Mouse (Mus musculus) gastrocnemius, postnatal 36 days (tissue): Measurements from ENCODE around the gene Gm9903. TPM values are rescaled to one million over a fixed set of nuclear protein-coding genes. Genes with fewer than 3 reads are reported as not detected.
A peak's percentile ranks its signal among the peaks of the same experiment; 100 is the strongest.

Source experiments
- DNase-seq, 2 experiments: peaks; one replicate each; pipeline ENCODE4 v3.0.0; 2022
- intact Hi-C: fragments of 180-260 bp; cut with DNase I; formaldehyde crosslinking; loops from one replicate; pipeline ENCODE4 v1.15.1; 2025
- long read RNA-seq, 2 experiments: library from polyadenylated mRNA; stranded (forward); transcript quantifications; one replicate each; pipeline ENCODE4 v2.0.0; 2021
- total RNA-seq, 2 experiments: library from RNA; stranded (reverse); gene quantifications; 2 replicates each; pipeline ENCODE4 v1.2.3; 2021

Gm9903 gene
- total RNA-seq = under 1 TPM; 0.42 to 0.54 TPM
- long read RNA-seq, experiment 1, partial matches to known transcripts = 0 of 1 reads
- long read RNA-seq, experiment 1, other reads (novel, unspliced or antisense) = 0 of 1 reads
- long read RNA-seq, experiment 2 = 0 reads

DNA sequence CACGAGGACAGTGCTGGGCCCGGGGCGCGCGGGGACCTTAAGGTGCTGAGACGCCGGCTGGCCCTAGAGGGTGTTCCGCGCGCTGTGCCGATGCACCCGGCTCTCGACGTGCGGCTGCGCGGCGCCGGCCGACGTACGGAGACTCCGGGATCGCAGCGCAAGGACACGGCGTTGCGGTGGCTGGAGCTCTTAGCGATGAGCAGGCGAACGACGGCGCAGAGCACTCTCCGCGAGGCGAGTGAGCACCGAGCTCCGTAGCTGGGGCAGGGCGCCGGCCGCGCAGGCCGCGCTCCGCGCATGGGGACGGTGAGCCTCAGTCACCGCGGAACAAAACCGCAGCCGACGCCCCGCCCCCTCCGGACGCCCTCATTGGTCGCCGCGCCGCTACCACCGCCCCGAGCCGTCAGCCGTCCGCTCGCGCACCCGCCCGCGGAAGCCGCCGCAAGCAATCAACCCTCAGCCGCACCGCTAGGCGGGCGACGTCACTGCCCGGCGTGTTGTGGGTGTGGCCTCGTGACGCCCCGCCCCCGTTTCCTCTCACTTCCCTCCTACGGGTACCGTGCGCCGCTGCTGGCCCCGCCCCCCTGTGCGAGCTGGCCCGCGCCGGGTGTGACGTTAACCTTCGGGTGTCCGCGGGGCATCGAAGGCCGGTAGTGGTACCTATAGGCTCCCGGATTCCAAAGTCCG lies at the start of gene Gm9903, which contains the start of gene Fam53a:
TSS of gene Gm9903 (plus strand) at position 625 of the 687 bp plus-strand sequence.
TSS of gene Fam53a (minus strand) at position 335 of the 687 bp plus-strand sequence.
- DNase-seq = peak; percentile 100
- intact Hi-C loops = no loop called here

DNA sequence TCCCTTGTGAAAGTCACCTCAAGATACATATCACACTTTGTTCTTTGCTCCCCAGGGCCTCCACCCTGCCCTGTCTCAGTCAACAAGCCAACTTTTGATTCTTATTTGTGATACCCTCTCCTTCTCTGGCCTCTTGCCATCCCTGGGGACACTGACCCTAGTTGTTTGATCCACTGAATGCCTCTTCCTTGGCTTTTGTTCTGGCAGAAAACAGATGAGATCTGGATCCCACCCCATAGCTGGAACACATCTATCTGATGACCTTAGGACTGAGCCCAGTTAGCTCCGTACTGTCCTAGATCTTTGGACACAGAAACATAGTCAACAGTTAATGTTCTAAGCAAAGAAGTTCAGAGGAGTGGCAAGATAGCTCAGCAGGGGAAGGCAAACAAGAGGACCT lies 49.4 kb upstream of the Gm9903 start:
- DNase-seq = no peak
- intact Hi-C loops = no loop called here

DNA sequence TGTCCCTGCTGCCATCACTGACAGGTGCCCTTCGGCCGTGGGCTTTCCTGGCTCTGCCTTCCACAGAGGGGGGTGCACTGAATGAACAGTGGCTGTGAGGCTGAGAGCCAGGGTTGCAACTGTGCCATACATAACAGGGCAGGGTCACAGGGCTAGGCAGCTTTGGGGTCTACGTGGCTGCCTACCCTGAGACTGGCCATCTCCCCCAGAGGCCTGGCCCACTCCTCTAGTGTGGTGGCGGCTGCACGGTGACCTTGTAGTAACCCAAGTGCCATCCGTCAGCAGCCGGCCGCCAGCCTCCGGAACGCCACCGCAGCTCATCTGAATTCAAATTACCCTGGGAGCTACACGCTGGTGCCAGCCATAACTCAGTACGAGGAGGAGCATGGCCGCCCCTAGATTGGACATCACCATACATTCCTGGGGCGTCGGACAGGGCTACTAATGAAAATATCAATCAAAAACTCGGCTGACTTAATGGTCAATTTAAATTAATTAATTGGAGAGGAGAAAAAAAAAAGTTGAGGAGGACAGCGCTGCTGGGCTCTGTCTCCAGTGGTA lies 42.1 kb upstream of the Gm9903 start:
- no peak for DNase-seq
- intact Hi-C loops = loop anchor here (2.0 to 5.0 kb wide), 2 partner anchors 43 to 195 kb away; no protein-coding TSS in a partner anchor

DNA sequence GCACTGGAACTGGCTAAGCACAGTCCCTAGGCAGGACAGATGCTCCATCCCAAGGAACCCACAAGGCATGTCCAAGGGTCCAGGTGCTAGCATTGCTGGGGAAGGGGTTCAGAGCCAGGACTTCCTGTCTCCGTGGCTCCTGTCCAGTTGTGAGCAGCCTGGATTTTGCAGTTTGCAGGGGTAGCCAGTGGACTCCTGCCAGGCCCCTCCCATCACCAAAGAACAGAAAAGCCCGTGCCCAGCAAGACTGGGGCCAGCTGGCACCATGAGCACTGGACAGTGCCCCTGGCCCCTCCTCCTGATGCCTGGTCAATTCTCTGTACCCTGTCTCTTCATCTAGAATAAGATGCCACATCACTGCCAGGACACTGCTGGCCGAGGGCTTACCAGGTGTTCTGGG lies 41.7 kb upstream of the Gm9903 start:
- no peak for DNase-seq
- intact Hi-C loops = loop anchor here (5.0 kb wide), 1 partner anchor 196 kb away; no protein-coding TSS in a partner anchor

DNA sequence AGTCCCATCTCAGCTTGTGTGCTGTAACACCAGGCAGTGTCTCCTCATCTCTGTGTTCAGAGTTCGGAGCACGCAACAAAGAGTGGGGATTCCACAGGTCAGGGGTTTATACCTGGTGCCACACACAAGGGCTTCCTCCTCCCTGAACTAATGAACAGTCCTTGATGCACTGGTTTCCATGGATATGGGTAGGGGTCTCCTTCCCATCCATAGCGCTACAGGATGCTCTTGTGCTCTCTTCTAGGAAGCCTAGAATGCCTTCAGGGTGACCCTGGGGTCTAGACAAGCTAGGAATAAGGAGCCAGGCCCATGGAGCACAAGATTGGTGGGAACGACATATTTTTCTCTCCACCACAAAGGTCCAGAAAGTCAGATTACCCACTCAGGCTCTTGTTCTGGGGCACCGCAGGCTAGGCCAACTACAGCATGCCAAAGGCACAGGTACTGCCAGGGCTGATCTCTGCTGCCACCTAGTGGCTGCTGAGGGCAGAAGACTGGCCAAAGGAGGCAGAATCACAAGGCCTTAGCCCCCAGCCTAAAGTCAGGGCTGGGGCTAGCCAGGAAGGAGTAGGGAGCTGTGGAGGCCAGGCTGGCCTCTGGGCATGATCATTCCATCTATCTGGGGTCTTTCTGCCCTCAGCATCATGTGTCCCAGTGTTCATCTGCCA lies 40.4 kb upstream of the Gm9903 start:
- peak; percentile 49 to 53 for DNase-seq
- intact Hi-C loops = loop anchor here (5.0 kb wide), 1 partner anchor 197 kb away; no protein-coding TSS in a partner anchor

DNA sequence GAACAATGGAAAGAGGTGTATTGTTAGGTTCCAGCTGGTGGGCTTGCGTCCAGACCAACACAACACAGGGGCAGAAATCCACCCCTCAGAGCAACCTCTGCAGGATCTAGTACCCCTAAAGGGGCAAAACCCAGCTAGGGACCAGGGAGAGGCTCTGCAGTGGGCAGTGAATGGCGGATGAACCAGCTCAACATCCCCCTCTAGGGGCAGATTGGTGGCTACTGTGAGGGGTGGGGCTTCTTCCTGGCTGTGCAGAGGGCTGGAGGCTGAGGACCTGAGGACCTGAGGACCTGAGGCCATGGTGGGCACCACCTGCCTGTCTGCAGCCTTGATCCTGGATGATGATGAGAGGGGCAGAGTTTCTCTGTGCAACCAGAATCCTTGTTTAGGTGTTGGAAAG lies 36.1 kb upstream of the Gm9903 start:
- no peak for DNase-seq
- intact Hi-C loops = no loop called here

DNA sequence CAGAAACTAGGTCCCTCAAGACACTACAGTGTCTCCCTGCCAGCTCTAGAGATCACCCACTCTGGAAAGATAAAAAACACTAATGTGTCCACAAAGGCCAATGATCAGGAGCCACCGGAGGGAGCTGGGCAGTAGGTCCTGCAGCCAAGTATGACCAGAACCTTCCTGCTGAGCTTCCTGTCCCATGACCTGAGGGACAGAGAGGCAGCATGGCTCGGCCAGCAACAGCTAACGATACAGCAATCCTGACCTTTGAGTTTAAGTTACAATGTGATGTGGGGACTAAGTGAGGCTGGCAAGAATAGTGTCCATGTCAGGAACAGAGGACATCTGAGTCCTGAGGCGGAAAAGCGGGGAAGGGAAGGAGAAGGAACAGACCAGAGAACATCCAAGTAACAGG lies 24.4 kb upstream of the Gm9903 start:
- intact Hi-C loops = no loop called here
- DNase-seq = no peak

DNA sequence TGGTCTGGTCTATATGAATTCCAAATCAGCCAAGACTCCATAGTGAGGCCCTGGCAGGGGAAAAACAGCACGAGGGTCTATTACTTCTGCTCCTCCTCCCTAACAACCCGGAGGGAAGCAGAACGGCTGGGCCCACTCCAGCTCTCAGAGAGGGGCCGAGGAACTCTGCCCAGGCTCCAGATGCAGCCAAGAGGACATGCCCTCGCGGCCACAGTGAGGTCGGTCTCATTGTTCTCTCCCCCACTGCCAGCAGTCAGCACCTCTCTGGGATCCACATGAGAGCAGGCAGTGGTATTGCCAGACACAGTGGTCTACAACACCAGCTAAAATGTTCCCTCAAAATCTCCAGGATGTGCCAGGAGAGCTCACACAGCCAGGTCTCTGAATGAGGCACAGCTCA lies 23.1 kb upstream of the Gm9903 start:
- DNase-seq = no peak
- intact Hi-C loops = no loop called here

DNA sequence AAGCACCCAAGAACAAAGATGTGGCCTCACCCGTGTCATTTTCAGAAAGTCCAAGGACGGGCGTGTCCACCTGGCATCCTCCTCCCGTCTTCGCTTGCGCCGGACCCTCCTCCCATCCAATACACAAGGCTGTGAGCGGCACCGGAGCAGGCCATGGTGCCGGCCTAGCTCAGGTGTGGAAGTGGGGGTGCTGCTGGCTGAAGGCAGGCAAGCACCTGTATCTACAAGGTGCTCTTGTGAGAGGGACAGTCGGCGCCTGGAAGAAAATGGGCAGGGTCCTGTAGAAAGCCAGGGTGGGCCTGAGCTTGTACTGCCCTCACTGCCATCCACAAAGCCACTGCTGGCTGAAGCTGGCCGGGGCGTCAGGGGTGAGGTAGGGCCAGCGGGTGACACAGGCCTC lies 22.3 kb upstream of the Gm9903 start:
- intact Hi-C loops = no loop called here
- DNase-seq = no peak

DNA sequence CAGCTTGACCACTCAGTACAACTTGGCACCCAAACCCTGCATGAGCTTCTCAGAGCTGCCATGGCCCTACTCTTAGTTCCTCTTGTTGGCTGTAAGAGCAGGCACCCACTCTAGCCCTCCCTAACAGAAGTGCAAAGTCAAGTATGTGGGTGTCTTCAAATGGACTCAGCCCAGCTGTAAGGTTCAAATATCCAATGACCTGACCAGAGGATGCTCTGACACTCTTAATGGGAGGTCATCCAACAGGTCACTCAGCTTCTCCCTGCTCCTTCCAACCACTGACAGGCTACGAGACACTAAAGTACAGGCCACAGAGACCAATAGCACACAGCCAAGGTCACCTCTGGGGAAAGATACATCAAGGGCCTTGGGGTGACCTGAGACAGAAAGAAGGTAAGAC lies 20.5 kb upstream of the Gm9903 start:
- DNase-seq = no peak
- intact Hi-C loops = no loop called here

DNA sequence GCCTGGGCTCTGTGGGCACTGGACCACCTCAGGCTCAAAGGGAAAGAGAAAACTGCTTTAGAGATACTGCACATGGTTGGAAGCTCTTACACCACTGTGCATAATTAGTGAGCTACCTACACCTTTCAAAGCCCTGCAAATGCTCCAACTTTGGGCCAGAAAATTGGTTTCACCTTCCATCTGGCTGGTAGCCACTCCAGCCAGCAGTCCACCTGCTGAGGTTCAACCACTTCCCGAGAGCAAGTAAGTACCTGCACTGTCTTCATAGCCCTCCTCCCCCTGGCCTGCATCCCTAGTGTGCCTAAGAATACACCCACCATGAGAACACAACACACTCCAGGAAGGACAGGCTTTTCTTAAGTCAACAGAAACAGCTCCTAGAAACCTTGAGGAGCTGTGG lies 17.9 kb upstream of the Gm9903 start:
- DNase-seq = no peak
- intact Hi-C loops = no loop called here

DNA sequence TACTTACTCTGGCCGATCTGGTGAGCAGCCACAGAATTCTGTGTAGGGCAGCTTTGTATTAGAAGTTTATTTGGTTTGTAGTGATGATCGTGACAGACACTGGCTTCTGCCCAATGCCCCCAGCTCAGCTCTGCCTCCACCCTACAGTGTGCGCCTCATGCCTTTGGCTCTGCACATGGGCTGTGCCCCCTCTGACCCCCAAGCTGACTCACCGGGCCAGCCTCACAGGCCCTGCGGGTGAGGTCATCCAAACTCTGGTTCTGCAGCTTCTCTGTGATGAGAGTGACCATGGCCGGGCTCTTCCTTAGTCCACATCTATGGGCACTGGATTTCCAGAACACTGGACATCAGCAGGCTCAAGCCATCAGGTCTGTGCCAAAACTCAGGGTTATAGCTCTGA lies 15.3 kb upstream of the Gm9903 start:
- intact Hi-C loops = no loop called here
- no peak for DNase-seq

DNA sequence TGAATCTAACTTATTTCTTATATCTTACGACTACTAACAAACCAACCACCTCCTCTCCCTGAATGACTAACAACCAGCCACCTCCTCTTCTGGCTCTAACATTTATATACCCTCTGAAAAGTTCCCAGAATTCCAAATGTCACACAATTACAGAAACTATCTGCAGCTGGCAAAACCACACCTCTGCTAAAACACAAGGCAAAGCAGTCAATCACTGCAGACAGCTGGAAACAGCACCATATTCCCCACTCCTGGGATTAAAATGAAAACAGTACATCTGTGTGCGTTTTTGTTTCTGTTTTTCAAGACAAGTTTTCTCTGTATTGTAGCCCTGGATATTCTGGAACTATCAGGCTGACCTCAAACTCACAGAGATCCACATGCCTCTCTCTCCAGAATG lies 7.1 kb upstream of the Gm9903 start:
- intact Hi-C loops = no loop called here
- no peak for DNase-seq

DNA sequence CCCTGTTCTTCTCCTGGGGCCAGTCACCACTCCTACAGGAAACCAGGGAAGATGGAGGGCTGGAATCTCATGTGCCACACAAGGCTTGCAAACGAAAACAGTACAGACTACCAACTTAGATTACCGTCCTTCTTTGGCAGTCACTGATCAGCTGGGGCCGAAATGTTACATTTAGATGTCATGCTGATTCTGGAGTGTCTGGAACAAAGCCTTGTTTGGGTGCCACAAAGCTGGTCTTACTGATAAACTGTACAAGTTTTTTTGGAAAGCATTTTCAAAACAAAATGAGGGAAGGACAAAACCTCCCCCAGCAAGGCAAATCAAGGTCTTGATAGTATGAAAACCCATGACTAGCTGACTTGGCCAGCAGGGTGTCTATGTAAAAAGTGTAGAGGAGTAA lies 6.0 kb upstream of the Gm9903 start:
- DNase-seq = no peak
- intact Hi-C loops = no loop called here

DNA sequence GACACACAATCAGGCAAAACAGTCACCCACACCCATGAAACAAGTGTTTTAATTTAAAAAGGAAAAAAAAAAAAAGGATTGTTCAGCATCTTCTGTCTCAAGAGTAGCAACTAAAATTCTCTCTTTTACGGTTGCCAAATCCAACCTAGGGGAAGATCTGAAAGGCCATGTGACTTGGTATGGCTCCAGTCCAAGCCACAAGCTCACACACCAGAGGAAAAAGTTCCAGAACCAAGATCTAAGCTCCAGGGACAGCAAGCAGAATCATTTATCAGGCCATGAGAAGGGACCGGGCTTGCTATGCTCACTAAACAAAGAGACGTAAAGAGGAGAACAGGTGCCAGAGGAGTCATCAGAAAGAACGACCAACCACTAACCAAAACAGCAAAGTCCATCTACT lies 1.8 kb upstream of the Gm9903 start:
- intact Hi-C loops = no loop called here
- no peak for DNase-seq

DNA sequence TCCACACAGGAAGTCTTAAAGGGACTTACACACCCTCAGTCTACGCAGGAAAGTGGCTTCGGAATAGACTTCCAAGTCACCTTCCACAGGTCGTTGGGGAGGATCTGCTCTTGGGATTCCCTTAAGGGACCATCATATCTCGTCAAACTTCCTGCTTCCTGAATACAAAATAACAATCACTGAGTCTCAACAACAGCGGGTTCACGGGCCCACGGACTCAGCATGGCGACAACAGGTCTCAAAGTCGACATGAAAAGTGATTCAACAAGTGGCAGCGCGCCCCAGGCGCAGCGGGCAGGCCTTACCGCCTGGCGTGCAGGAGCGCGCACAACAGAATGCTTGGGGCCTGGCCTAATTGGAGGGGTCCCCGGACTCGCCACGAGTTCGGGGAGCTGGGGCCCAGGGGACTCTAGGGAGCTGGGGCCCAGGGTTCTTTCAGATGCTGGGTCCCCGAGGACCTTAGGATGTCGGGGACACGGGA lies 865 bp upstream of the Gm9903 start:
- DNase-seq = peak in 1 of 2 experiments; percentile 64
- intact Hi-C loops = no loop called here

DNA sequence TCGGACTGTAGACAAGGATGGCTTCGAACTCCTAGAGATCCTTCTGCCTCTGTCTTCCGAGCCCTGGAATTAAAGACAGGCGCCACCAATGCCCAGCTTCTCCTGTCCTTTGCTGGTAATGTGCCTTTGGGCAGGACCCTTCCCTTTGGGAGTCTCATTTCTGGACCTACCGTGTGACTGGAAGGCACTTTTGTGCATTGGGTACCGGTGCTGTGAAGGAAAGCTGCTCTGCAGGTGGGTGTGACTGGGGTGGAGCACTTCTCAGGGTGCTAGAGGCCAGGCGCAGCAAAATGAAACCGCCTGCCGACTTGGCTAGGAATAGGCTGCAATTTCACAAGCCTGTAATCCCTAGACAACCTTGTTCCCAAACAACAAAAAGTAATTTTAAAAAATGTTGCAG lies 336 bp downstream of the Gm9903 start:
- DNase-seq = peak in 1 of 2 experiments; percentile 38
- intact Hi-C loops = no loop called here

DNA sequence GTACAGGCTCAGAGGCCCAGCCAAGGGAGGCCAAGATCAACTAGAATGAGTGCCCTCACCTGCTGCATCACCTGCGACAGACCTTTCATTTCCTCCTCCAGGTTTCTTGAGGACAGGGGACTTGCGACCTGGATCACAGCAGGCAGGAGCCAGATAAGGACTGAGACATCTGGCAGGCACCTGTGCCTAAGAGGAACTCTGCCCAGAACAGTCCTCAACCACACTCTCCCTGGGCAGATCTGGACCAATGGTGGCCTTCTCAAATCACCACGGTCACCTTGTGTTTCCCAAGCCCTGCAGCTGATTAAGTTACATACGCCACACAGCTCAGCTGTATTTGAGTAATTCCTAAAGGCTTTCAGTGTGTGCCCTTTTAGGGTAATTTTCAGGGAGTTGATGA lies 890 bp downstream of the Gm9903 start:
- peak in 1 of 2 experiments; percentile 47 for DNase-seq
- intact Hi-C loops = no loop called here

DNA sequence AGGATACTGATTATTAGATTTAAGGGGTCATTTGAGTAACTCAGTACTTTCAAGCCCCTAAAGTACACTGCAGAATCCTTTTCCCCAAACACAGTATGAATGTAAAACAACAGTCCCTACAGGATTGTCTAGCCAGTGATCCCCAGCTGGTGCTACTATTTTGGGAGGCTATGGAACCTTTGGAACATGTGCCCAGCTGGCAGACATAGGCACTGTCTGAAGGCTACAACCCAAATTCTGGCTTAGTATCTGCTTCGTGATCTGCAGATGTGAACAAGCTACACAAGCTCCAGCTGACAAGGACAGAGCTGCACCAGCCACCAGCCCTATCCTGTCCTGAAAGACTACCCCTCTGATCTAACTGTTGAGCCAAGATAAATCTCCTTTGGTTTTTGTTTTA lies 2.8 kb downstream of the Gm9903 start:
- DNase-seq = no peak
- intact Hi-C loops = no loop called here

DNA sequence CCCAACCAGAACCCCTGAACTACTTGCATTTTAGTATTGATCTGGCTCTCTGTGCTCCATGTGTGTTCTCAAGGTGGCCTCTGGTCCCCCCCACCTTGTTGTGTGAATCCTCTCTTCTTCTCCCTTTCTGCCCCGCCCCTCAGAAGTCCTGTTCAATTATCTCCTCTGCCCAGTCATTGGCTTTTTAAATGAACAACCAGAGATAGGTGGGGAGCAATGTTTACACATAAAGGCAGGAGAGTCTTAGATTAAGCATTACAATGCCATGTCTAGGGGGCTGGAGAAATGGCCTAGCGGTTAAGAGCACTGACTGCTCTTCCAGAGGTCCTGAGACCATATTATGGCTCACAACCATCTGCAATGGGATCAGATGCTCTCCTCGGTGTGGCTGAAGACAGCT lies 5.6 kb downstream of the Gm9903 start:
- intact Hi-C loops = no loop called here
- DNase-seq = no peak

DNA sequence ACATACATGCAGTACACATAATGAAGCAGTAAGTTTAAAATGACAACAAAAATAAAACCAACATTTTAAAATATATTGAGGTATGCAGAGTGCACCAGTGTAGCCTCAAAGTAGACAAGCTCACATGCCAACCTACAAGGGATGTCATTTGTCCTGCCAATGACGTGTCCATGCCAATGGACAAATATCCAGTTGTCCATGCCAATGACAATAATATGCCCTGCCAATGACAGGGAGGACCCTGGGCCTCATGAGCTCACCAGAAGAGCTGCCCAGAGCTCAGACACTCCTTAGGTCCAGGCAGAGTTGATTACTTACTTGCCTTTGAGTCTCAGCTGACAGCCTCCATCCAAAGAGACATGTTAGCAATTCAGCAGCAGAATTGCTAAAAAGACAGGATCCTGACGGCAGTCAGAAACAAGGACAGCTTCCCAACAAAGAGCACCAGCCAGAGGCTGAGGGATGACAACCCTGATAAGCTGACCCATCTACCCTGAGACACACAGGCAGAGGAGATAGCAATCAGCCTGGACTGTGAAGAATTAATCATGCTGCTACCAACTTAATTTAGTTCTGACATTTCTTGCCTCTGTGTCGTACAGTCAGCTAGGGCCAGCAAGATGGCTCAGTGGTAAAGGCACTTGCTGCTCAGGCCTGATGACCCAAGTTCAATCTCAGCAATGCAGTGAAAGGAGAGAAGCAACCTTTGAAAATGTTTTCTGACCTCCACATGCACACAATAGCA lies 8.1 kb downstream of the Gm9903 start:
- DNase-seq = no peak
- intact Hi-C loops = no loop called here
